Mouse (Mus musculus) lung, adult 2 months (tissue): ENCODE data around the gene Dhrs13.
A peak's percentile ranks its signal among the peaks of the same experiment; 100 is the strongest.

Source experiments
- CTCF ChIP-seq: fragments of 200-500 bp; IDR thresholded peaks from 2 replicates; pipeline ENCODE4 v1.5.1; 2011; ENCODE audit warnings: mild to moderate bottlenecking, low read length, control low read depth; ENCODE audit not compliant: insufficient read depth
- POLR2A ChIP-seq: fragments of 200-500 bp; IDR thresholded peaks from 2 replicates; pipeline ENCODE4 v1.6.1; 2011; ENCODE audit warnings: low read depth, mild to moderate bottlenecking, control low read depth, low read length, borderline replicate concordance; ENCODE audit errors: extremely low read depth

GRCm38 (mm10) chr11:78037831-78038752 is 6.0 kb downstream of the Dhrs13 start, which contains the start of gene Flot2:
- TF ChIP-seq CTCF (no peak), POLR2A (0 out of 2 replicates have a peak, but pooled peaks have one; percentile 6)
